ENCODE assay signal across 17 mouse cellular contexts in the genomic region with DNA sequence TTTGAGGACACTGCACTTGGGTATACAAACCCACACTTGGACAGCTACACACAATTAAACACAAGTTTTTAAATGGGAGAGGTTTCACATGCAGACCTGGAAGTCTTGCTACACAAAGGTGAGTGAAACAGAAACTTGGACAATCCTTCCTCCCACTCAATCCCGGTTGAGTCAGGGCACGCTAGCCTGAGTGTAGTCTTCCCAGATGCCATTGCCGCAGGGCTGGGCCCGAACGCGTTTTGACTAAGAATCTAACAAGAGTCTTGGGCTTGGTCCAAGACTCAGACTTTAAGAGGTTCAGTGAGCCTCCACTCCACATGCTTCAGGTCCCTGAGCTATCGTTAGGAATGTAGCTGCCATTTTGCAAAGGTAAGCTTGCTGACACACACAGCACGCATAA.
"Had no signal": no experiment of that assay in that cellular context is flagged by ENCODE, and none has a peak within 500 bp of the region (broad histone marks: within the 10 kb centered on the region; RNA-seq: fewer than 3 reads in every experiment).

No protein-coding gene starts in this region.

- ATAC-seq: liver, postnatal 0 days; midbrain, embryonic 13.5 days; midbrain, embryonic 15.5 days had no signal

- DNase-seq: liver, embryonic 13.5 days; lung, postnatal 14 days; right cerebral cortex, postnatal 14 days; thymus, adult 2 months; thymus, postnatal 25 days had no signal

- H3K9me3 ChIP-seq: liver, embryonic 13.5 days; liver, embryonic 15.5 days; lung, embryonic 15.5 days; megakaryocyte, embryonic 14.5 days; midbrain, embryonic 13.5 days; midbrain, embryonic 15.5 days; neural tube, embryonic 12.5 days; stomach, embryonic 15.5 days had no signal

- H3K9ac ChIP-seq: liver, embryonic 13.5 days; liver, embryonic 15.5 days; liver, postnatal 0 days; lung, embryonic 15.5 days; midbrain, embryonic 13.5 days; midbrain, embryonic 15.5 days; neural tube, embryonic 12.5 days; stomach, embryonic 15.5 days had no signal

- H3K4me3 ChIP-seq: liver, embryonic 13.5 days; liver, embryonic 15.5 days; lung, embryonic 15.5 days; megakaryocyte, embryonic 14.5 days; midbrain, embryonic 13.5 days; midbrain, embryonic 15.5 days; neural tube, embryonic 12.5 days; stomach, embryonic 15.5 days had no signal

- H3K4me2 ChIP-seq: liver, embryonic 11.5 days; liver, embryonic 13.5 days; liver, embryonic 15.5 days; lung, embryonic 15.5 days; midbrain, embryonic 11.5 days; midbrain, embryonic 13.5 days; midbrain, embryonic 15.5 days; neural tube, embryonic 12.5 days; stomach, embryonic 15.5 days had no signal

- H3K36me3 ChIP-seq: liver, embryonic 13.5 days; liver, embryonic 15.5 days; lung, embryonic 15.5 days; midbrain, embryonic 13.5 days; midbrain, embryonic 15.5 days; neural tube, embryonic 12.5 days; stomach, embryonic 15.5 days had no signal

- H3K27ac ChIP-seq: liver, embryonic 13.5 days; liver, embryonic 15.5 days; lung, embryonic 15.5 days; macrophage; midbrain, embryonic 13.5 days; midbrain, embryonic 15.5 days; neural tube, embryonic 12.5 days; stomach, embryonic 15.5 days; stomach, postnatal 0 days had no signal

- H3K27me3 ChIP-seq: liver, embryonic 13.5 days; liver, embryonic 15.5 days; lung, embryonic 15.5 days; megakaryocyte, embryonic 14.5 days; midbrain, embryonic 13.5 days; neural tube, embryonic 12.5 days; stomach, embryonic 15.5 days had no signal
